Mouse (Mus musculus) MEL-GATA-1-ER (cell line): ENCODE measurements around the gene Arhgap35.

ENCODE experiments used
- DNase-seq: peaks from one replicate; pipeline ENCODE4 v3.0.0-alpha.2; 2012; ENCODE audit warnings: low read depth; ENCODE audit errors: extremely low read depth

The Arhgap35 gene

GRCm38 (mm10) chr7:16525448-16525847 lies 89.3 kb downstream of the Arhgap35 start:
- no peak for DNase-seq

- no peak for DNase-seq
These were observed 90.5 kb downstream of the Arhgap35 start for GRCm38 (mm10) chr7:16524308-16524707.

- no peak for DNase-seq
These were observed 95.5 kb downstream of the Arhgap35 start for GRCm38 (mm10) chr7:16519310-16519709.

GRCm38 (mm10) chr7:16517198-16517597 lies 97.6 kb downstream of the Arhgap35 start:
- DNase-seq, result no peak

- peak; percentile 20 for DNase-seq
These were observed 107.5 kb downstream of the Arhgap35 start for GRCm38 (mm10) chr7:16507284-16507683.

- DNase-seq, result no peak
These were observed 109.6 kb downstream of the Arhgap35 start for GRCm38 (mm10) chr7:16505226-16505593.

- no peak for DNase-seq
These were observed 110.1 kb downstream of the Arhgap35 start for GRCm38 (mm10) chr7:16504573-16505225.

- no peak for DNase-seq
These were observed 113.2 kb downstream of the Arhgap35 start for GRCm38 (mm10) chr7:16501571-16501970.

- DNase-seq, result no peak
These were observed 115.1 kb downstream of the Arhgap35 start for GRCm38 (mm10) chr7:16499671-16500104.

- DNase-seq, result no peak
These were observed 118.5 kb downstream of the Arhgap35 start for GRCm38 (mm10) chr7:16496260-16496659.

GRCm38 (mm10) chr7:16493361-16493760 lies 121.4 kb downstream of the Arhgap35 start:
- peak; percentile 36 for DNase-seq

GRCm38 (mm10) chr7:16492211-16492610 lies 122.6 kb downstream of the Arhgap35 start:
- no peak for DNase-seq

- DNase-seq, result peak; percentile 42
These were observed 123.0 kb downstream of the Arhgap35 start for GRCm38 (mm10) chr7:16491759-16492158.

- peak; percentile 40 for DNase-seq
These were observed 124.8 kb downstream of the Arhgap35 start for GRCm38 (mm10) chr7:16489948-16490347.

GRCm38 (mm10) chr7:16488816-16489215 lies 126.0 kb downstream of the Arhgap35 start:
- DNase-seq, result peak; percentile 24

- no peak for DNase-seq
These were observed 137.2 kb downstream of the Arhgap35 start, which contains the start of gene Npas1 for GRCm38 (mm10) chr7:16477628-16478027. Gene Npas1, minus strand, starts transcription at chr7:16477728.

- DNase-seq, result no peak
These were observed 138.2 kb downstream of the Arhgap35 start for GRCm38 (mm10) chr7:16476600-16476989.

GRCm38 (mm10) chr7:16475764-16476599 lies 138.8 kb downstream of the Arhgap35 start:
- no peak for DNase-seq

- DNase-seq, result no peak
These were observed 139.5 kb downstream of the Arhgap35 start for GRCm38 (mm10) chr7:16475321-16475720.

GRCm38 (mm10) chr7:16474445-16474844 lies 140.3 kb downstream of the Arhgap35 start:
- DNase-seq, result no peak

- DNase-seq, result no peak
These were observed 140.9 kb downstream of the Arhgap35 start for GRCm38 (mm10) chr7:16473847-16474246.

GRCm38 (mm10) chr7:16472116-16472709 lies 142.6 kb downstream of the Arhgap35 start:
- no peak for DNase-seq
